Mouse (Mus musculus) E14TG2a.4 (cell line): ENCODE results near the gene Acap1.

Experiments
- CTCF ChIP-seq: conservative IDR thresholded peaks from 2 replicates; pipeline ENCODE4 v1.5.1; 2014; ENCODE audit warnings: low read length
- NANOG ChIP-seq: IDR thresholded peaks from 2 replicates; pipeline ENCODE4 v1.6.1; 2014; ENCODE audit warnings: borderline replicate concordance, low read length, mixed read lengths
- POU5F1 ChIP-seq: IDR thresholded peaks from 2 replicates; pipeline ENCODE4 v1.6.1; 2014; ENCODE audit warnings: low read length, borderline replicate concordance

- TF ChIP-seq CTCF = no peak
- TF ChIP-seq NANOG = no peak
- no peak for TF ChIP-seq POU5F1
Observed at GRCm38 (mm10) chr11:69940962-69941361, 45.6 kb upstream of the Acap1 start.
